In the genomic region with DNA sequence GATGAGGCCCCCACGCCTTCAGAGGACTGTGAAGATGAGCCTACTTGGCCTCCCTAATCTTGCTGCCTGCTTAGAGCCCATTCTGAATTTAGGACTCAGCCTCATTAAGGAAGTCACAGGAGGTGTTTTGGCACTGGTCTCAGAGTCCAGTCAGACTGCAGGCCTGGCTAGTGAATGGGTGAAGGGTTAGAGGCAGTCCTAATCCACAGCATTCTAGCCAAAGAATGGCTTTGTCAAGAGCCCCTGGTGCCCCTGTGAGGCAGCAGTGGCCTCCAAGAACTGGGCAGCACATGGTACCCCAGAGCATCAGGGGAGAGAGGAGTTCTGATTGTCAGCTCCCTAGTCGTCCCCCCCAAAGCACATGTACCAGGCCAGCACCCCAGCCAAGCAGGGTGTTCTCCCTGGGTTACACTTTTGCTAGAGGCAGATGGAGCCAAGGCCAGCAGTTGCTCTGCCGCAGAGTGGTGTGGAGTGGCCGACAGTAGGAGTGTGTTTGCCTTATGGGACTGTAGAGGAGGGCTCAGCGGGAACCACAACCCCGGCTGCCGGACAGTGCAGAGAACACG, we compare ENCODE assay signal across 12 mouse cellular contexts.
"Had no signal": no experiment of that assay in that cellular context is flagged by ENCODE, and none has a peak within 500 bp of the region (broad histone marks: within the 10 kb centered on the region; RNA-seq: fewer than 3 reads in every experiment).

No protein-coding gene starts in this region.

- ATAC-seq: intestine, postnatal 0 days; midbrain, embryonic 15.5 days had no signal

- H3K9me3 ChIP-seq: limb, embryonic 12.5 days; liver, embryonic 15.5 days; midbrain, embryonic 15.5 days had no signal

- H3K4me2 ChIP-seq: limb, embryonic 12.5 days; liver, embryonic 15.5 days; midbrain, embryonic 11.5 days; midbrain, embryonic 15.5 days had no signal

- H3K9ac ChIP-seq: limb, embryonic 12.5 days; liver, embryonic 15.5 days; midbrain, embryonic 15.5 days had no signal

- H3K4me3 ChIP-seq: left cerebral cortex, adult 2 months; limb, embryonic 12.5 days; liver, embryonic 15.5 days; megakaryocyte, embryonic 14.5 days; midbrain, embryonic 15.5 days had no signal

- H3K27ac ChIP-seq: kidney, postnatal 0 days; left cerebral cortex, adult 2 months; limb, embryonic 12.5 days; liver, embryonic 15.5 days; macrophage; midbrain, embryonic 15.5 days had no signal

- H3K36me3 ChIP-seq: limb, embryonic 12.5 days; liver, embryonic 15.5 days; midbrain, embryonic 15.5 days had no signal

- DNase-seq: lung, adult 2 months; lung, postnatal 10 days; right cerebral cortex, postnatal 14 days had no signal

- H3K4me1 ChIP-seq: midbrain, embryonic 15.5 days had no signal

- H3K27me3 ChIP-seq: limb, embryonic 12.5 days; liver, embryonic 15.5 days; megakaryocyte, embryonic 14.5 days; midbrain, embryonic 15.5 days had no signal
